Mouse (Mus musculus) midbrain, embryonic 14.5 days (tissue): Measurements from ENCODE around the gene Fbxl2. TPM values are rescaled to one million over a fixed set of nuclear protein-coding genes. Genes with fewer than 3 reads are reported as not detected.

Experiments
- ATAC-seq: fragments of 200-750 bp; cut with Nextera tagmentation; 2 replicates; pipeline ENCODE4 v1.8.0; 2017; ENCODE audit warnings: moderate number of reproducible peaks, moderate library complexity; ENCODE audit not compliant: low FRiP score, low TSS enrichment
- DNase-seq: peaks from one replicate; pipeline ENCODE4 v3.0.0-alpha.2; 2015
- H3K27ac ChIP-seq: fragments of 300-500 bp; sonication (generic); replicated peaks from 2 replicates; pipeline ENCODE4 v1.5.1; 2014; ENCODE audit warnings: mild to moderate bottlenecking, low read depth, low read length, moderate library complexity
- H3K27me3 ChIP-seq: fragments of 300-500 bp; sonication (generic); 2 replicates; pipeline ENCODE4 v1.6.1; 2014; ENCODE audit warnings: low read length, control low read depth, mixed read lengths; ENCODE audit not compliant: control insufficient read depth, insufficient read depth
- H3K36me3 ChIP-seq: fragments of 300-500 bp; sonication (generic); 2 replicates; pipeline ENCODE4 v1.6.1; 2014; ENCODE audit warnings: low read length, control low read depth; ENCODE audit not compliant: control insufficient read depth, insufficient read depth
- H3K4me1 ChIP-seq: fragments of 300-500 bp; sonication (generic); 2 replicates; pipeline ENCODE4 v1.6.1; 2014; ENCODE audit warnings: mild to moderate bottlenecking, antibody characterized with exemption, low read length, control low read depth; ENCODE audit not compliant: control insufficient read depth, insufficient read depth
- H3K4me2 ChIP-seq: fragments of 300-500 bp; sonication (generic); 2 replicates; pipeline ENCODE4 v1.6.1; 2014; ENCODE audit warnings: mild to moderate bottlenecking, low read length, moderate library complexity
- H3K4me3 ChIP-seq: fragments of 300-500 bp; sonication (generic); replicated peaks from 2 replicates; pipeline ENCODE4 v1.5.1; 2014; ENCODE audit warnings: low read depth, low read length
- H3K9ac ChIP-seq: fragments of 300-500 bp; sonication (generic); replicated peaks from 2 replicates; pipeline ENCODE4 v1.6.1; 2014; ENCODE audit warnings: mild to moderate bottlenecking, low read length, moderate library complexity
- H3K9me3 ChIP-seq: fragments of 300-500 bp; sonication (generic); 2 replicates; pipeline ENCODE4 v1.6.1; 2016; ENCODE audit warnings: low read length, control low read depth, mixed read lengths; ENCODE audit not compliant: control insufficient read depth
- WGBS: fragments of 180-500 bp; shearing (Covaris S2); extraction: QIAGEN DNeasy Blood & Tissue Kit; methylation state at CpG from one replicate; pipeline ENCODE4 v1.1.7; 2014; 5-methylcytosine and 5-hydroxymethylcytosine counted together
- polyA plus RNA-seq: library from polyadenylated mRNA; unstranded; fragments of >200 nt; fragmentation: Nextera tagmentation; extraction: Ambion mirVana; gene quantifications from 2 replicates; pipeline ENCODE4 v1.2.1, GENCODE M21; 2014

Fbxl2 gene
- polyA plus RNA-seq, 1 experiment from 2014 or later: 29.0 TPM

DNA sequence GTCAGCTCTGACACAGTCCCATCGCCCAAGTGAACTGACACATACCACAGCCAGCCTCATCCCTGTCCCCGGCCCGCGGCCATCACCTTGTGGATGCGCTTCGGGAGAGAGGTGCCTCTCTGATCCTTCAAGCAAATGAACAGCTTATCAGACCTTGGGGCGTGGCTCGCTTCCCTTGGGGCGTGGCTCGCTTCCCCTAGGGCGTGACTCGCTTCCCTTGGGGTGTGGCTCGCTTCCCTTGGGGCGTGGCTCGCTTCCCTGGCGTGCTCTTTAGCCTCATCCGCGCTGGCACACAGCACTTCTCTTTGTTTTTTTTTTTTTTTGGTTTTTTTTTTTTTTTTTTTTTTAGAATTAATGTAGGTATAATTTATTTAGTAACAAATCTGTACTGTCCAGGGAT, 34.8 kb downstream of the Fbxl2 start:
- Histone ChIP-seq H3K27me3 (no peaks in the 10 kb centered on the region), H3K9ac (no peak overlapping the region), H3K9me3 (no peaks in the 10 kb centered on the region), H3K27ac (no peak overlapping the region), H3K4me2 (no peak overlapping the region), H3K4me3 (no peak overlapping the region), H3K4me1 (no peaks in the 10 kb centered on the region), H3K36me3 (0 out of 2 replicates have a peak, but pooled peaks cover 3% of the 10 kb centered on the region)
- WGBS: 69% methylated on average over 18 of the region's 18 CpGs
- ATAC-seq (no peak), DNase-seq (no peak)

DNA sequence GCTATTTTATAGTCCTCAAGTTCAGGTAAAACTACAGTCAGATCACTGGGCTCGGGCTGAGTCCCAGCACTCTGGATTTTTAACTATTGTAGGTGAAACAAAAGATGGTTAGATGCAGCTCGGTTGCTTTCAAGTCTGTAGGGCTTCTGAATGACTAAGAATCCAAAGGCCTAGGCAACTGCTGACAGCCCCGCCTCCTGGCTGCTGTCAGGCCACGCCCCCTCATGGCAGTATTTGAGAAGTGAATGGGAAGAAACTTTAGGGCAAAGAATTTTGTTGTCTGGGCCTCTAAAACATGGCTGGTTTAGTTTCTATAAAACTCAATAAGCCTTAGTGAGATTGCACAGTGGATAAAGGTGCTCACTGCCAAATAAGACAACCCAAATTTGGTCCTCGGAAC, 36.5 kb downstream of the Fbxl2 start:
- ATAC-seq: no peak
- Histone ChIP-seq H3K27ac (no peak overlapping the region), H3K9me3 (no peaks in the 10 kb centered on the region), H3K4me2 (no peak overlapping the region), H3K9ac (no peak overlapping the region), H3K36me3 (0 out of 2 replicates have a peak, but pooled peaks cover 3% of the 10 kb centered on the region), H3K27me3 (no peaks in the 10 kb centered on the region), H3K4me3 (no peak overlapping the region), H3K4me1 (no peaks in the 10 kb centered on the region)
- WGBS: 42% methylated on average over 5 of the region's 5 CpGs
- no peak for DNase-seq

DNA sequence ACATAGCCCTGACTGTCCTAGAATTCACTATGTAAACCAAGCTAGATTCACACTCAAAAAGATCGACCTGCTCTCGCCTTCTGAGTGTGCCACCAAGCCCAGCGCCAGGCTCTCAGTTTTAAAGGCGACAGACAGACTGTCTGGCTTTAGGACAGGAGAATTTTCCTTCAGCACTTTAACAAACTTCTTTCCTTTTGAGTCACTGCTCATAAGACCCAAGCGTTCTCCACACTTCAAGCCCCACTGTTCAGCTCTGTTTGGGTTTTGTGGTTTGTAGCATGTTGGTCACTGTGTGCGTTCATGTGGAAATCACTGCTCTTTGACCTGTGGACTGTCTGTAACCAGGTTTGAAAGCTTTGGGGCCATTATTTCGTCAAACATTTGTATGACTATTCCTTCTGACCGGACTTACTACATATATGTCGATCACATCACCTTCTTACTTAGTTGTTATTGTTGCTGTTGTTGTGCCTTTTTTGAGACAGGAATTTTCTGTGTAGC, 38.1 kb downstream of the Fbxl2 start:
- no peak for DNase-seq
- no peak for ATAC-seq
- peaks cover 2% of the 10 kb centered on the region; the same call in 1 of the 2 replicates for H3K36me3 ChIP-seq
- no peaks in the 10 kb centered on the region for H3K27me3 ChIP-seq
- no peak overlapping the region for H3K27ac ChIP-seq
- no peaks in the 10 kb centered on the region for H3K9me3 ChIP-seq
- H3K4me2 ChIP-seq: no peak overlapping the region
- WGBS: 94% methylated on average over 9 of the region's 9 CpGs
- H3K4me1 ChIP-seq: no peaks in the 10 kb centered on the region
- no peak overlapping the region for H3K9ac ChIP-seq
- no peak overlapping the region for H3K4me3 ChIP-seq

DNA sequence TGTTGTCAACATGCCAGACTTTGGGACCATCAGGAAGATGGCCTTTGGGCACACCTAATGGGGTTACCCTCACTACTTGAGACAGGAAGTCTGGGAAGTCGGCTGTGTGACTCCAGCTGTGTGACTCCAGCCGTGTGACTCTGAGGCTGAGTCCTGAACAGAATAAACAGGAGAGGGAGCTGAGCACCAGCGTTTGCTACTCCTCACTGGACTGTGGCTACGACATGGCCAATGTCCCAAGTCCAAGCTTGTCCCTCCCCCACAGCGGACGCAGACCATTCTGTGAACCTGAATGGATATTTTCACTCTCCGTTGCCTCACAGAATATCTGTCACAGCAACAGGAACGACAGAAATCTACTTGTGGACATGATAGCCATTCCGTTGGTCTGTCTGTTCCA, 39.2 kb downstream of the Fbxl2 start:
- Histone ChIP-seq H3K9ac (no peak overlapping the region), H3K4me2 (no peak overlapping the region), H3K27me3 (no peaks in the 10 kb centered on the region), H3K27ac (no peak overlapping the region), H3K36me3 (peaks cover 8% of the 10 kb centered on the region; the same call in 1 of the 2 replicates), H3K4me3 (no peak overlapping the region), H3K4me1 (no peaks in the 10 kb centered on the region), H3K9me3 (no peaks in the 10 kb centered on the region)
- WGBS: 83% methylated on average over 9 of the region's 9 CpGs
- ATAC-seq (no peak), DNase-seq (no peak)

DNA sequence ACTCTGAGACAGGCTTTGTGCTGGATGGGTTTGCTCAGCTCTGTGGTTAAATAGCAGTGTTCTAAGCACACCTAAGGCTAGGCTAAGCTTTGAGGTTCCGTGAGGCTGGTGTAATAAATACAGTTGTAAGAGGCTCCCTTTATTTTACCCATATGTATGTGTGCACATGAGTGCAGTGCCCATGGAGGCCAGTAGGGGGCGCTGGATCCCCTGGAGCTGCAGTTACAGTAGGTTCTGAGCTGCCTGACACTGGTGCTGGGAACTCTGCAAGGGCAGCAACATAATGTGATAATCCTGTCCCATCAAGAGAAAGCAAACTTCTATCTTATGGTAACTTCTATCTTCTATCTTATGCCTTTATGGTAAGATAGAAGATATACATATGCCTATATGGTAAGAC, 47.7 kb downstream of the Fbxl2 start:
- WGBS: 66% methylated on average over 2 of the region's 2 CpGs
- H3K27ac ChIP-seq: no peak overlapping the region
- no peak for DNase-seq
- no peak overlapping the region for H3K4me3 ChIP-seq
- H3K9me3 ChIP-seq: no peaks in the 10 kb centered on the region
- H3K9ac ChIP-seq: no peak overlapping the region
- H3K4me1 ChIP-seq: no peaks in the 10 kb centered on the region
- no peak overlapping the region for H3K4me2 ChIP-seq
- ATAC-seq: no peak
- H3K36me3 ChIP-seq: peaks cover 29% of the 10 kb centered on the region
- H3K27me3 ChIP-seq: no peaks in the 10 kb centered on the region

DNA sequence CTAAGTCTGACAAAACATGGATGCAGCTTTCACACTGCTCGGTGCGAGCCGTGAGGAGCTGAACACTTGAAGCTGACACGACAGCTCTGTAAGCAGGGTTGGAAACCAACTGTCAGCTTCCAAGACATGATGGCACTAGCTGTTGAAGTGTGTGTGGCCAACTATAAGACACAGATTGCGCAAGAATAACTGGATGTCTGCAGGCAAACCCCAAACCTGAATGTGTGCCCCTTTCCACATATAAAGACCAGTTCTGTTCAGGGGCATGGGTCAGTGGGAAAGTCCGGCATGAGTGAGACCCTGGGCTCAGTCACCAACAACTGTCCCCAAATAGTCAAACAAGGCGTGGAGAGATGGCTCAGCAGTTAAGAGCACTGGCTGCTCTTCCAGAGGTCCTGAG, 53.2 kb downstream of the Fbxl2 start:
- no peaks in the 10 kb centered on the region for H3K27me3 ChIP-seq
- H3K4me2 ChIP-seq: no peak overlapping the region
- 92% methylated on average over 7 of the region's 7 CpGs for WGBS
- DNase-seq (no peak), ATAC-seq (no peak)
- H3K9ac ChIP-seq: no peak overlapping the region
- no peaks in the 10 kb centered on the region for H3K36me3 ChIP-seq
- no peaks in the 10 kb centered on the region for H3K4me1 ChIP-seq
- no peak overlapping the region for H3K27ac ChIP-seq
- no peaks in the 10 kb centered on the region for H3K9me3 ChIP-seq
- no peak overlapping the region for H3K4me3 ChIP-seq

DNA sequence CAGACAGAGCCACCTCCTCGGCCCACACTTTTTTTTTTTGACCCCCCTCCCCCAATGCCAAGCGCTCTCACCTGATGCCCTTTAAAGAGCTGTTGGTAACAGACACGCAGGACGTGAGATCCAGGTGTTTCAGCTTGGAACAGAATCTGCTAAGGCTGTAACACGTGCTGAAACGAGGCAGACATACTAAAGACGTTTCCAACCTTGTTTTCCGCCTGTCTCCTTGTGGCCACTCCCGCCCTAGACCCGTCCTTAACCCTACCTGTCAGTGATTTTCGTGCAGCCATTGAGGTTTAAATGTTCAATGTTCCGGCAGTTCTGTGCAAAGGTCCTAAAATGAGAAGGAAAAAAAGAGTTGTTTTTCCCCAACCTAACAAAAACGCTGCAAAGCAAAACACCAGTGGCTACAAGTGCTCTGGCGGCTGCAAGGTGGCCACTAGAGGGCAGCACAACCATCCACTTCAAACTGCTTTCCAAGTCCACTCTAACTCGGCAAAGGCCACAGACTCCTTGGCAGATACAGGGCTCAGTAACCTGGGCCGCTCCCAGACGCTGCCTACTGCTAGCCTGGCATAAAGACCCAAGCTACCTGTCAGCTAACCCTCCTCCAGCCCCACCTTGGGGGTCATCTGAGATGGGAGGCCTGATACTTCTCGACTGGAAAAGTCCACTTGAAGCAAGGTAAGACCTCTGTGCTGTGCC, 55.3 kb downstream of the Fbxl2 start:
- H3K4me3 ChIP-seq: no peak overlapping the region
- no peak overlapping the region for H3K9ac ChIP-seq
- ATAC-seq (peak; percentile 66; the same call in 1 of the 2 replicates), DNase-seq (peak; percentile 93)
- no peak overlapping the region for H3K27ac ChIP-seq
- no peaks in the 10 kb centered on the region for H3K36me3 ChIP-seq
- no peaks in the 10 kb centered on the region for H3K4me1 ChIP-seq
- no peaks in the 10 kb centered on the region for H3K27me3 ChIP-seq
- 29% methylated on average over 18 of the region's 18 CpGs for WGBS
- no peaks in the 10 kb centered on the region for H3K9me3 ChIP-seq
- peak overlapping the region; percentile 19; the same call in 1 of the 2 replicates for H3K4me2 ChIP-seq

DNA sequence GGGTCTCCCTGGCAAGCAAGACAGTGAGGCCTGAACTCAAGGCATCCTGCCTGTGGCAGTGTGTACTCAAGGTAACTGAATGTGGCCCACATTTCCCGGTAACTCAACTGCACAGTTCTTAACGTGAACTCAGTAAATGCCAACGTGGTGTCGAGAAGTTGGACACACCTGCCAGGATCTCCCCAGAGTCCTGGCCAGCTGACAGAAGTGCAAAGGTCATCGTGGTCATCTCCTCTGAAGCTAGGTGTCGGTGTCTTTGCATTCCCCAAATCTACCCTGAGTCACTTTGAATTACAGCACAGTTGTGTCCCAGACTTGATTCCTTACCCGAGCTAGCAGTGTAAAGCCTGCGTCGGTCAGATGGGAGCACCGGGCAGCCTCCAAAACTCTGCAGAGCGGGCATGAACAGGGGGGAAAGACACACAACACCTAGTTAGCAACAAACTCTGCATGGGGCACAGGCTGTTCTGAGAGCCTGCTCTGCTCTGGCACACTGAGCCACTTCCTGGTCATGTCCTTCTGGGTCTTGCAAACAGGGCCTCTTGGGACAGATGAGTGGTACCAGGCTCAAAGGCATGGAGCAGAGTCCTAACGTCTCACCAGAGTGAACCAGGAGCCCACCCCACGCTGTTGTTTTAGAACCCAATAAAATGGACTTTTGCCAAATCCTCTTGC, 60.9 kb downstream of the Fbxl2 start:
- Histone ChIP-seq H3K36me3 (peaks cover 19% of the 10 kb centered on the region), H3K27me3 (no peaks in the 10 kb centered on the region), H3K4me2 (no peak overlapping the region), H3K9me3 (no peaks in the 10 kb centered on the region), H3K27ac (no peak overlapping the region), H3K4me1 (peaks cover 4% of the 10 kb centered on the region; the same call in 1 of the 2 replicates), H3K9ac (no peak overlapping the region), H3K4me3 (no peak overlapping the region)
- WGBS: 85% methylated on average over 13 of the region's 13 CpGs
- DNase-seq (no peak), ATAC-seq (no peak)
